Mouse (Mus musculus): ENCODE data around the gene Tmem86a. TPM values are rescaled to one million over a fixed set of nuclear protein-coding genes. Genes with fewer than 3 reads are reported as not detected.

Gene Tmem86a
- total RNA-seq, 2 experiments from 2014 or later: 14.7 to 15.5 TPM

- DNase-seq (ENCODE audit: low spot score in 2 of 2): no peak
Observed at GRCm38 (mm10) chr7:47073536-47074521, 23.4 kb downstream of the Tmem86a start.

GRCm38 (mm10) chr7:47076193-47076592 is 25.8 kb downstream of the Tmem86a start:
- no peak for DNase-seq (ENCODE audit: low spot score in 2 of 2)

GRCm38 (mm10) chr7:47076729-47077128 is 26.3 kb downstream of the Tmem86a start:
- no peak for DNase-seq (ENCODE audit: low spot score in 2 of 2)

- DNase-seq (ENCODE audit: low spot score in 2 of 2): peak in 1 of 2 experiments; percentile 59
Observed at GRCm38 (mm10) chr7:47077451-47077850, 27.1 kb downstream of the Tmem86a start.

- DNase-seq (ENCODE audit: low spot score in 2 of 2): peak in 1 of 2 experiments; percentile 44
Observed at GRCm38 (mm10) chr7:47080868-47081267, 30.5 kb downstream of the Tmem86a start.

- DNase-seq (ENCODE audit: low spot score in 2 of 2): peak; percentile 87 to 88
Observed at GRCm38 (mm10) chr7:47081277-47081676, 30.9 kb downstream of the Tmem86a start.

- DNase-seq (ENCODE audit: low spot score in 2 of 2): no peak
Observed at GRCm38 (mm10) chr7:47085075-47085474, 34.7 kb downstream of the Tmem86a start.

GRCm38 (mm10) chr7:47093935-47094334 is 43.5 kb downstream of the Tmem86a start:
- DNase-seq (ENCODE audit: low spot score in 2 of 2): no peak

- DNase-seq (ENCODE audit: low spot score in 2 of 2): no peak
Observed at GRCm38 (mm10) chr7:47094969-47095368, 44.6 kb downstream of the Tmem86a start.

- DNase-seq (ENCODE audit: low spot score in 2 of 2): peak in 1 of 2 experiments; percentile 37
Observed at GRCm38 (mm10) chr7:47098044-47098443, 47.6 kb downstream of the Tmem86a start.

GRCm38 (mm10) chr7:47099306-47099705 is 48.9 kb downstream of the Tmem86a start:
- DNase-seq (ENCODE audit: low spot score in 2 of 2): no peak

GRCm38 (mm10) chr7:47100615-47101014 is 50.2 kb downstream of the Tmem86a start:
- no peak for DNase-seq (ENCODE audit: low spot score in 2 of 2)

GRCm38 (mm10) chr7:47102970-47103369 is 52.6 kb downstream of the Tmem86a start:
- no peak for DNase-seq (ENCODE audit: low spot score in 2 of 2)

- DNase-seq (ENCODE audit: low spot score in 2 of 2): no peak
Observed at GRCm38 (mm10) chr7:47103671-47104414, 53.4 kb downstream of the Tmem86a start.

Small RNAs within 50 kb of the gene (microRNA-seq; reads per million reads assigned to microRNA genes)
- 2.2 to 6.7 reads per million in 2 experiments for gene Mir7056

Other genes with a start within 250 kb of the Tmem86a start
- 100 to 1,000 TPM; 430 to 445 TPM for gene Ldha, start 209.1 kb upstream of the Tmem86a start, total RNA-seq (2021)
- gene Ldhc, start 189.4 kb upstream of the Tmem86a start, total RNA-seq (2021): not detected
- gene Tsg101, start 130.6 kb upstream of the Tmem86a start, total RNA-seq (2021): 100 to 1,000 TPM in 1 of 2 experiments, 10 to 100 TPM in 1; 99.9 to 104 TPM
- 10 to 100 TPM; 11.4 TPM for gene Uevld, start 92.1 kb upstream of the Tmem86a start, total RNA-seq (2021)
- gene Gm9999, start 67.0 kb upstream of the Tmem86a start, total RNA-seq (2021): not detected
- 10 to 100 TPM; 11.0 TPM for gene Spty2d1, start 42.2 kb upstream of the Tmem86a start, total RNA-seq (2021)
- 100 to 1,000 TPM; 121 to 129 TPM for gene Ptpn5, start 83.1 kb downstream of the Tmem86a start, total RNA-seq (2021)
- not detected for gene Mrgpra6, start 154.3 kb downstream of the Tmem86a start, total RNA-seq (2021)
- not detected for gene Mrgpra9, start 202.2 kb downstream of the Tmem86a start, total RNA-seq (2021)